Mouse (Mus musculus) adrenal gland, postnatal 36 days (tissue): ENCODE data around the gene Ehbp1l1. TPM values are rescaled to one million over a fixed set of nuclear protein-coding genes. Genes with fewer than 3 reads are reported as not detected.
A peak's percentile ranks its signal among the peaks of the same experiment; 100 is the strongest.

Source experiments
- DNase-seq, 2 experiments: peaks; one replicate each; pipeline ENCODE4 v3.0.0; 2021; ENCODE audit warnings: mixed read lengths in 1 of 2
- microRNA-seq: library from miRNA; unstranded; fragments of <30 nt; microRNA quantifications from one replicate; pipeline ENCODE4 v1.2.0, GENCODE M21; 2021
- total RNA-seq, 2 experiments: library from RNA; stranded (reverse); gene quantifications; 2 replicates each; pipeline ENCODE4 v1.2.3; 2021

Ehbp1l1 gene
- total RNA-seq, 2 experiments from 2014 or later: 30.8 to 38.3 TPM

DNA sequence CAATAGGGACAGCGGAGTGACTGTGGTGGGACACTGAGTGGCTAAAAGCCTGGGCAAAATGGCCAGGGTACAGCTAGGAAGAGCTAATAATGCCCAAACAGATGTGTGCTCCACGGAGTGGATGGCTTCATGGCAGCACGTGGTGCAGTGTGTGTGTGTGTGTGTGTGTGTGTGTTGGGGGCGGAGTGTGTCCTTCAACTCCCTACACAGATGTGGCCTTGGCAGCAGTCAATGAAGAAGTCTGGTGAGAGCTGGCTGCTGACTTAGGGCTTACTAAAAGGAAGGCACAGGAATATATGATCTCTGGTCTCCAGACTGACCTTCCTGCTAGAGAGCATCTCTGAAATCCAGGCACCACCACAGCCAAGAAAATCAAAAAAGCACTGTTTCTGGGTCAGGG lies 57.7 kb downstream of the Ehbp1l1 start:
- peak; percentile 37 to 56 for DNase-seq

DNA sequence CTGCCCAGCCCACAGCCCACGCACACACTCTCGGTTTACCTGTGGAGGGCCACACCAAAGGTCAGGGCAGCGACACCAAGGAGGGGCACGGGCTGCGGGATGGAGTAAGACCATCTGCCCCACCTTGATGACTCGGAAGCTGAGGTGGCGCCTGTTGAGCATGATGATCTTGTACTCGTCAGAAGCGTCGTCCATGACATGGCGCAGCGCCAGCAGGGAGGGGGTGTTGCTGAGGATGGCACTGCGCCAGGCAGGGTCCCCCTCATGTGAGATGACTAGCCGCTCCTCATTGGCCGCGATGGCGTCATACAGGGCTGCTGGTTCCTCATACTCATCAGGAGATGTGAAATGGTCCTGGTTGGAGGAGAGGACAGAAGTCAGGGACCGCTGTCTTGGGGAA lies 59.7 kb downstream of the Ehbp1l1 start:
- no peak for DNase-seq

GRCm38 (mm10) chr19:5665465-5665864 lies 60.7 kb downstream of the Ehbp1l1 start:
- no peak for DNase-seq

DNA sequence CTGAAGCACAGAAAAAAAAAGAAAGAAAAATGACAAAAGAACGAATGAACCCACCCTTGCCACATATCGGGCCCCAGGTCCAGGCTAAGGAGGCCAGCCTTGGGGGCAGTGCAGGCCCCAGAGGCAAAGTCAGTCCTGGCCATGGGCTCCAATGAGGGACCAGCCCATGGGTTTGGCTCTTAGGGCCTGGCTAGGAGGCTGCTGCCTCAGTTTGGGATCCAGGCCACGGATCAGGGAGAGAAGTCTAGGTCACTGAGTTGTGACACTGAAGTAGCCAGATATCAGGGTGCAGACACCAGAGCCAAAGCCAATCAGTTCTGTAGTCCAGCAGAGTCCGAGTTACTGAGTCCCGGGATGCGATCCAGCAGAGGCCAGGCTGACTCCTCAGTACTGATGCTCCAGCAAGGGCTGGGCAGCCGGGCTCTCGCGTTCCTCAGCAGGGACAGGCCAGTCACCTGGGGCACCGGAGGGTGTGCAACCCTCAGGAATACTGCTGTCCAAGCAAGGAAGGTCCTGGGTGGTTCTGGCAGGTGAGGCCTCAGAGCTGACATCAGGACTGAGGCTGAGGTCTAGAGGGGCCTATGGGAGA lies 61.4 kb downstream of the Ehbp1l1 start:
- DNase-seq: no peak

GRCm38 (mm10) chr19:5662981-5663913 lies 62.9 kb downstream of the Ehbp1l1 start, which contains the start of gene Sipa1:
Sipa1 (minus strand) TSS chr19:5663707.
- peak; percentile 97 to 98 for DNase-seq

DNA sequence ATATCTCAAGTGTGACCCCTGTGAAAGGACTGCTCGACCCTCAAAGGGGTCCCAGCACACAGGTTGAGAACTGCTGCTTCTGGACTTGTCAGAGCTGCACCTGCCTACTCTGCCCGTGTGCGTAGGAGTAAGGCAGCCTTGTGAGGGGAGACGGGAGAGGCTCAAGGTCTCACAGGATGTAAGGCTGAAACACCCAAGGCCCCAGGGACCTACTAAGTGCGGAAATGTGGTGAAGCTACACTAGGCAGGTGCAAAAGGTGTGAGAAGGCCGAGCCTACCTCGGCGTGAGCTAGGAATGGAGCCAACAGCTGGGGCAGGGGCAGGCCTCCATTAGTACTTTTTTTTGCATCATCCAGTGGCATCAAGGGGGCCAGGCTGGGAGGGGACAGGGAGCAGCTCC lies 63.8 kb downstream of the Ehbp1l1 start:
- DNase-seq: no peak

DNA sequence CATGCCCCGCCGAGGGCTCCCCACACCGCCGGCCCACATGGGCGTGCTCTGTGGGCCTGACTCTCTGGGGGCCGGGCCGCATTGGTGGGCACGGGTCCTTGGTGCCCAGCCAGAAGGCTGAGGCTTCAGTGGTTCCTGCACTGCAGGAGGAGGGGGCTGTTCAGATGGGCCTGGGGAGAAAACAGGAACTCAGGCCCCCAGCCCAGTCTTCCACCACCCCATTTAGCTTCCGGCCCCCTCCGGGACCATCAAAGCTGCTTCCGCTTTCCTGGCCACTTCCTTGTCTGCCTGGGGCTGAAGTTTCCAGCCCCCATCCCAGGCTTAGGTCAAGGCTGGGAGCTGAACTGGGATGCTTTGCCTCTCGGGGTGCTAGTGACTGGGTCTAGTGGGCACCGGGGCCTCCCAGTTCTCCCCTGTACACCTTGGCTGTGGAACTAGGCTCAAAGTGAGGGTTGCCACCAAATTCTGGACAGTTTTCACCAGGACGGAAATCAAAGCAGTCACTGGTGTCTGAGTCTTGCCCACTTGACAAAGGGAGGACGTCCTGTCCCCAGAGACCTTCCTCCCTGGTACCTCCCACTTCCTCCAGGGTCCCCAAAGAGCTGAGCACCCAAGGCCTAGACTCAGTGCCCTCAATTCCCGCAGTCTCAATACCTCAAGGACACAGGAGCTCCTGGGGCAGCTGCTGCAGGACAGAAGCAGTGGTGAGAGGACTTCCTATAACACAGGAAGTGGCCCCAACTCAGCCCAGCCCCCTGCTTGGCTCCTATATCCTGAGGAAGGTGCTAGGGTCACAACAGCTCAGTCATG lies 65.0 kb downstream of the Ehbp1l1 start:
- DNase-seq: peak; percentile 46 to 63

Small RNAs within 50 kb of the gene (microRNA-seq; reads per million reads assigned to microRNA genes)
- not detected for gene Mir6987

Other genes with a start within 250 kb of the Ehbp1l1 start
- 10 to 100 TPM; 23.1 to 30.7 TPM for gene Mus81, start 237.9 kb downstream of the Ehbp1l1 start, total RNA-seq
- 100 to 1,000 TPM; 659 to 740 TPM for gene Cfl1, start 235.9 kb downstream of the Ehbp1l1 start, total RNA-seq
- gene 1700020D05Rik, start 222.5 kb downstream of the Ehbp1l1 start, total RNA-seq: 1 to 10 TPM; 1.0 to 1.5 TPM
- gene Snx32, start 215.8 kb downstream of the Ehbp1l1 start, total RNA-seq: 10 to 100 TPM; 11.1 to 12.1 TPM
- gene Ovol1, start 165.7 kb downstream of the Ehbp1l1 start, total RNA-seq: not detected
- 1 to 10 TPM; 7.8 to 8.3 TPM for gene Ap5b1, start 158.3 kb downstream of the Ehbp1l1 start, total RNA-seq
- 100 to 1,000 TPM; 124 to 139 TPM for gene Rnaseh2c, start 124.4 kb downstream of the Ehbp1l1 start, total RNA-seq
- 10 to 100 TPM; 66.2 to 68.2 TPM for gene Kat5, start 116.1 kb downstream of the Ehbp1l1 start, total RNA-seq
- 10 to 100 TPM; 85.7 to 86.4 TPM for gene Rela, start 88.8 kb downstream of the Ehbp1l1 start, total RNA-seq
- 10 to 100 TPM; 40.5 to 57.2 TPM for gene Sipa1, start 62.6 kb downstream of the Ehbp1l1 start, total RNA-seq
- gene Map3k11, start 37.6 kb downstream of the Ehbp1l1 start, total RNA-seq: 10 to 100 TPM; 44.7 to 45.8 TPM
- gene Pcnx3, start 37.4 kb downstream of the Ehbp1l1 start, total RNA-seq: 100 to 1,000 TPM in 1 of 2 experiments, 10 to 100 TPM in 1; 89.5 to 108 TPM
- gene Kcnk7, start 21.9 kb downstream of the Ehbp1l1 start, total RNA-seq: not detected
- gene Fam89b, start 3.3 kb upstream of the Ehbp1l1 start, total RNA-seq: 10 to 100 TPM; 41.4 to 66.5 TPM
- gene Ltbp3, start 14.6 kb upstream of the Ehbp1l1 start, total RNA-seq: 100 to 1,000 TPM; 222 to 305 TPM
- 100 to 1,000 TPM; 103 to 107 TPM for gene Scyl1, start 45.1 kb upstream of the Ehbp1l1 start, total RNA-seq
- gene Frmd8, start 149.0 kb upstream of the Ehbp1l1 start, total RNA-seq: 10 to 100 TPM; 35.5 to 52.6 TPM
- 10 to 100 TPM in 1 of 2 experiments, 1 to 10 TPM in 1; 9.4 to 33.2 TPM for gene Slc25a45, start 151.5 kb upstream of the Ehbp1l1 start, total RNA-seq
- gene Tigd3, start 167.8 kb upstream of the Ehbp1l1 start, total RNA-seq: 1 to 10 TPM in 1 of 2 experiments, under 1 TPM in 1; 0.92 to 1.4 TPM
- gene Dpf2, start 186.7 kb upstream of the Ehbp1l1 start, total RNA-seq: 100 to 1,000 TPM in 1 of 2 experiments, 10 to 100 TPM in 1; 89.6 to 120 TPM
- gene Cdc42ep2, start 198.5 kb upstream of the Ehbp1l1 start, total RNA-seq: 1 to 10 TPM; 6.0 to 6.2 TPM
- gene Pola2, start 237.9 kb upstream of the Ehbp1l1 start, total RNA-seq: 10 to 100 TPM; 22.9 to 23.7 TPM